Mouse (Mus musculus): ENCODE data around the gene Gtf3c2. TPM values are rescaled to one million over a fixed set of nuclear protein-coding genes. Genes with fewer than 3 reads are reported as not detected.

Gene Gtf3c2
- polyA plus RNA-seq, 1 experiment from 2014 or later = 70.3 TPM

GRCm38 (mm10) chr5:31200327-31200768, 20.4 kb upstream of the Gtf3c2 start:
- no peak overlapping the region for H3K27ac ChIP-seq (ENCODE audit: low read depth)
- 91% methylated on average over 27 of the region's 27 CpGs for WGBS
- no peak overlapping the region for H3K4me3 ChIP-seq (ENCODE audit: low read depth, low read length)
- peaks cover 80% of the 10 kb centered on the region for H3K36me3 ChIP-seq (ENCODE audit: control insufficient read depth, insufficient read depth, low read length)
- H3K4me2 ChIP-seq (ENCODE audit: low read length) = no peak overlapping the region
- ATAC-seq (replicated peaks; ENCODE audit: low FRiP score, low TSS enrichment, low read depth) (no peak), DNase-seq (ENCODE audit: low spot score) (peak; percentile 53)
- peaks cover 14% of the 10 kb centered on the region for H3K4me1 ChIP-seq (replicated peaks; ENCODE audit: control insufficient read depth, insufficient read depth, low read length)
- H3K9ac ChIP-seq (ENCODE audit: low read length) = no peak overlapping the region; the same call in 1 of the 2 replicates
- peaks cover 4% of the 10 kb centered on the region for H3K9me3 ChIP-seq (ENCODE audit: control insufficient read depth, low read length)
- H3K27me3 ChIP-seq (replicated peaks; ENCODE audit: control insufficient read depth, insufficient read depth, low read length) = no peaks in the 10 kb centered on the region

- Histone ChIP-seq H3K9ac (ENCODE audit: low read length) (no peak overlapping the region), H3K4me3 (ENCODE audit: low read depth, low read length) (no peak overlapping the region)
- WGBS = 89% methylated on average over 9 of the region's 9 CpGs
Measured at GRCm38 (mm10) chr5:31199893-31200292, 19.9 kb upstream of the Gtf3c2 start.

GRCm38 (mm10) chr5:31199321-31199892, 19.5 kb upstream of the Gtf3c2 start:
- Histone ChIP-seq H3K9ac (ENCODE audit: low read length) (no peak overlapping the region), H3K27me3 (replicated peaks; ENCODE audit: control insufficient read depth, insufficient read depth, low read length) (no peaks in the 10 kb centered on the region), H3K4me1 (replicated peaks; ENCODE audit: control insufficient read depth, insufficient read depth, low read length) (peaks cover 17% of the 10 kb centered on the region), H3K4me3 (ENCODE audit: low read depth, low read length) (no peak overlapping the region), H3K4me2 (ENCODE audit: low read length) (no peak overlapping the region), H3K36me3 (ENCODE audit: control insufficient read depth, insufficient read depth, low read length) (peaks cover 79% of the 10 kb centered on the region), H3K27ac (ENCODE audit: low read depth) (no peak overlapping the region), H3K9me3 (ENCODE audit: control insufficient read depth, low read length) (peaks cover 4% of the 10 kb centered on the region)
- WGBS = 91% methylated on average over 19 of the region's 19 CpGs
- ATAC-seq (replicated peaks; ENCODE audit: low FRiP score, low TSS enrichment, low read depth) (no peak), DNase-seq (ENCODE audit: low spot score) (peak; percentile 49)

More at GRCm38 (mm10) chr5:31199893-31200292, 19.9 kb upstream of the Gtf3c2 start:
- Histone ChIP-seq H3K27me3 (replicated peaks; ENCODE audit: control insufficient read depth, insufficient read depth, low read length) (no peaks in the 10 kb centered on the region), H3K36me3 (ENCODE audit: control insufficient read depth, insufficient read depth, low read length) (peaks cover 80% of the 10 kb centered on the region), H3K9me3 (ENCODE audit: control insufficient read depth, low read length) (peaks cover 4% of the 10 kb centered on the region), H3K4me1 (replicated peaks; ENCODE audit: control insufficient read depth, insufficient read depth, low read length) (peaks cover 14% of the 10 kb centered on the region), H3K4me2 (ENCODE audit: low read length) (no peak overlapping the region), H3K27ac (ENCODE audit: low read depth) (no peak overlapping the region)
- ATAC-seq (replicated peaks; ENCODE audit: low FRiP score, low TSS enrichment, low read depth) (no peak), DNase-seq (ENCODE audit: low spot score) (peak; percentile 52)

- WGBS = 85% methylated on average over 5 of the region's 5 CpGs
- H3K27ac ChIP-seq (ENCODE audit: low read depth) = no peak overlapping the region
- peaks cover 73% of the 10 kb centered on the region for H3K36me3 ChIP-seq (ENCODE audit: control insufficient read depth, insufficient read depth, low read length)
- ATAC-seq (replicated peaks; ENCODE audit: low FRiP score, low TSS enrichment, low read depth) = no peak
- H3K9me3 ChIP-seq (ENCODE audit: control insufficient read depth, low read length) = peaks cover 4% of the 10 kb centered on the region
- H3K4me1 ChIP-seq (replicated peaks; ENCODE audit: control insufficient read depth, insufficient read depth, low read length) = peaks cover 22% of the 10 kb centered on the region
- no peak overlapping the region for H3K9ac ChIP-seq (ENCODE audit: low read length)
- no peak overlapping the region for H3K4me2 ChIP-seq (ENCODE audit: low read length)
- no peak overlapping the region for H3K4me3 ChIP-seq (ENCODE audit: low read depth, low read length)
- H3K27me3 ChIP-seq (replicated peaks; ENCODE audit: control insufficient read depth, insufficient read depth, low read length) = no peaks in the 10 kb centered on the region
- DNase-seq (ENCODE audit: low spot score) = peak; percentile 52
Measured at GRCm38 (mm10) chr5:31198616-31199320, 18.8 kb upstream of the Gtf3c2 start.

GRCm38 (mm10) chr5:31198170-31198569, 18.2 kb upstream of the Gtf3c2 start:
- Histone ChIP-seq H3K4me2 (ENCODE audit: low read length) (no peak overlapping the region), H3K9ac (ENCODE audit: low read length) (no peak overlapping the region), H3K9me3 (ENCODE audit: control insufficient read depth, low read length) (peaks cover 4% of the 10 kb centered on the region), H3K27me3 (replicated peaks; ENCODE audit: control insufficient read depth, insufficient read depth, low read length) (no peaks in the 10 kb centered on the region), H3K27ac (ENCODE audit: low read depth) (no peak overlapping the region), H3K4me1 (replicated peaks; ENCODE audit: control insufficient read depth, insufficient read depth, low read length) (peaks cover 22% of the 10 kb centered on the region), H3K4me3 (ENCODE audit: low read depth, low read length) (no peak overlapping the region), H3K36me3 (ENCODE audit: control insufficient read depth, insufficient read depth, low read length) (peaks cover 67% of the 10 kb centered on the region)
- no peak for ATAC-seq (replicated peaks; ENCODE audit: low FRiP score, low TSS enrichment, low read depth)
- WGBS = 79% methylated on average over 9 of the region's 9 CpGs
- no peak for DNase-seq (ENCODE audit: low spot score)

GRCm38 (mm10) chr5:31197072-31197471, 17.1 kb upstream of the Gtf3c2 start:
- peaks cover 4% of the 10 kb centered on the region for H3K9me3 ChIP-seq (ENCODE audit: control insufficient read depth, low read length)
- no peak overlapping the region for H3K27ac ChIP-seq (ENCODE audit: low read depth)
- no peak for ATAC-seq (replicated peaks; ENCODE audit: low FRiP score, low TSS enrichment, low read depth)
- H3K4me1 ChIP-seq (replicated peaks; ENCODE audit: control insufficient read depth, insufficient read depth, low read length) = peaks cover 19% of the 10 kb centered on the region
- 94% methylated on average over 12 of the region's 12 CpGs for WGBS
- no peaks in the 10 kb centered on the region for H3K27me3 ChIP-seq (replicated peaks; ENCODE audit: control insufficient read depth, insufficient read depth, low read length)
- H3K9ac ChIP-seq (ENCODE audit: low read length) = no peak overlapping the region
- H3K4me2 ChIP-seq (ENCODE audit: low read length) = no peak overlapping the region
- no peak overlapping the region for H3K4me3 ChIP-seq (ENCODE audit: low read depth, low read length)
- peak; percentile 48 for DNase-seq (ENCODE audit: low spot score)
- H3K36me3 ChIP-seq (ENCODE audit: control insufficient read depth, insufficient read depth, low read length) = peaks cover 63% of the 10 kb centered on the region

- Histone ChIP-seq H3K27me3 (replicated peaks; ENCODE audit: control insufficient read depth, insufficient read depth, low read length) (no peaks in the 10 kb centered on the region), H3K4me3 (ENCODE audit: low read depth, low read length) (no peak overlapping the region), H3K9me3 (ENCODE audit: control insufficient read depth, low read length) (peaks cover 4% of the 10 kb centered on the region), H3K4me2 (ENCODE audit: low read length) (no peak overlapping the region), H3K9ac (ENCODE audit: low read length) (no peak overlapping the region), H3K27ac (ENCODE audit: low read depth) (no peak overlapping the region), H3K4me1 (replicated peaks; ENCODE audit: control insufficient read depth, insufficient read depth, low read length) (peaks cover 24% of the 10 kb centered on the region), H3K36me3 (ENCODE audit: control insufficient read depth, insufficient read depth, low read length) (peaks cover 63% of the 10 kb centered on the region)
- no peak for ATAC-seq (replicated peaks; ENCODE audit: low FRiP score, low TSS enrichment, low read depth)
- 93% methylated on average over 10 of the region's 10 CpGs for WGBS
- peak; percentile 41 for DNase-seq (ENCODE audit: low spot score)
Measured at GRCm38 (mm10) chr5:31196207-31196606, 16.3 kb upstream of the Gtf3c2 start.

- 90% methylated on average over 4 of the region's 4 CpGs for WGBS
- Histone ChIP-seq H3K4me1 (replicated peaks; ENCODE audit: control insufficient read depth, insufficient read depth, low read length) (peaks cover 19% of the 10 kb centered on the region), H3K9ac (ENCODE audit: low read length) (no peak overlapping the region), H3K4me3 (ENCODE audit: low read depth, low read length) (no peak overlapping the region), H3K36me3 (ENCODE audit: control insufficient read depth, insufficient read depth, low read length) (peaks cover 67% of the 10 kb centered on the region), H3K9me3 (ENCODE audit: control insufficient read depth, low read length) (peaks cover 4% of the 10 kb centered on the region), H3K4me2 (ENCODE audit: low read length) (no peak overlapping the region), H3K27me3 (replicated peaks; ENCODE audit: control insufficient read depth, insufficient read depth, low read length) (no peaks in the 10 kb centered on the region), H3K27ac (ENCODE audit: low read depth) (no peak overlapping the region)
- peak; percentile 35 for DNase-seq (ENCODE audit: low spot score)
- no peak for ATAC-seq (replicated peaks; ENCODE audit: low FRiP score, low TSS enrichment, low read depth)
Measured at GRCm38 (mm10) chr5:31195671-31196070, 15.7 kb upstream of the Gtf3c2 start.

All from intestine, embryonic 14.5 days (tissue).